Mouse (Mus musculus) Muller cell, postnatal 12 days (primary cell): ENCODE results near the gene Ctnna3.

Source experiments
- DNase-seq: peaks from one replicate; pipeline ENCODE4 v3.0.0-alpha.2; 2015; ENCODE audit errors: inconsistent ontology term

Gene Ctnna3

GRCm38 (mm10) chr10:64049946-64050345, 620.0 kb downstream of the Ctnna3 start:
- DNase-seq: no peak

DNA sequence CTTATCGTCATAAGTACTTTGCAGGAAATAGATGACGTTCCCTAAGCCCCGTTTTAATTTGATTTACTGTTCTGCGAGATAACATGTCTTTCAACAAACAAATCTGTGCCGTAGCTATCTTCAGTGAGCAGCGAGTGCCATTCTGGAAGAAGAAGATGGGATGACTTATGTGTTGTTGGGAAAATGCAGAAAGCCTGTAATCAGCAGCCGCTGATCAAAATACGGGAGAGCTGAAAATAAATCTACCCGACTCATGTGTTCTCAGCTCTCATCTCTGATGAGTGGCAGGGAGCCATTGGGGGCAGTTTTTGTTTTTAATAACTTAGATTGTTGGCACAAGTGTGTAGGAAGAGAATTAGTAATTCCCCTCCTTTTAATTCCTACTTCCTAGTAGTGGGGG, 633.8 kb downstream of the Ctnna3 start:
- DNase-seq: no peak

DNA sequence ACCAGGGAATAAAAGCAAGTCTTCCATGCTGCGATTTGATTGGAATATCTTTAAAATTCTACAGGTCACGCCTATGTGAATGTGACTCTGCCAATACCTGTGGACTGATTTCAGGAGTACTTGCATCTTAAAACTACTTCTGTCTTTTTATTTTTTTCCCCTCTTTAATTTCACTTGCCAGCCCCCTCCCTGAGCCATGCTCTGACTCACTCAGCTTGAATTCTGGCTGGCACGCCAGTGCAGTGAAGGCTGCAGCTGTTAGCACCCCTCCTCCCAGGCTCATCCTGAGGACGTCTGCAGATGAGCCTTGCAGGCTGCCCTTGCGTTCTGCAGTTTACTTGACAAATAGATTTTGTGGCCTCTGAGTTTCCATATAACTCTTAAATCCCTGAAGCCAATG, 646.0 kb downstream of the Ctnna3 start:
- peak; percentile 77 for DNase-seq

- DNase-seq: peak; percentile 77
Measured at GRCm38 (mm10) chr10:64076410-64077052, 646.6 kb downstream of the Ctnna3 start.

GRCm38 (mm10) chr10:64082345-64082744, 652.4 kb downstream of the Ctnna3 start:
- no peak for DNase-seq

GRCm38 (mm10) chr10:64083813-64084212, 653.9 kb downstream of the Ctnna3 start:
- peak; percentile 23 for DNase-seq

- no peak for DNase-seq
Measured at GRCm38 (mm10) chr10:64084465-64084864, 654.6 kb downstream of the Ctnna3 start.

DNA sequence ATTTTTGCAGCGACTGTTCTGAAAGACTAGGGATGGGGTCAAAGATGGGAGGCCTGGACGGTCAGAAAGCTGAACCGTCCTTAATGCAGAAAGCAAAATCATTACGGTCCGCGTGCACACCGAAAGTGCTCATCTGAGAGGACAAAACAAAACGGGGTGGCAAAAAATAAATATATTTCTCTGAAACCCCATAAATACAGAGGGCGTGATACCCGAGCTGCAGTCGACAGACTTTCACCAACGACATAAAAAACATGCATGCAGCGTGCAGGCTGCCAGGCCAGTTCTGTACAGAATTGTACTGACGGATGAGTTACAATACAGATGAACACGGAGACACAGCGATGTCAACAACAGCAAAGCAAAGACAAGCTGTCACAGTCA, 656.3 kb downstream of the Ctnna3 start:
- no peak for DNase-seq

- DNase-seq: peak; percentile 4
Measured at GRCm38 (mm10) chr10:64086567-64087391, 656.9 kb downstream of the Ctnna3 start.

DNA sequence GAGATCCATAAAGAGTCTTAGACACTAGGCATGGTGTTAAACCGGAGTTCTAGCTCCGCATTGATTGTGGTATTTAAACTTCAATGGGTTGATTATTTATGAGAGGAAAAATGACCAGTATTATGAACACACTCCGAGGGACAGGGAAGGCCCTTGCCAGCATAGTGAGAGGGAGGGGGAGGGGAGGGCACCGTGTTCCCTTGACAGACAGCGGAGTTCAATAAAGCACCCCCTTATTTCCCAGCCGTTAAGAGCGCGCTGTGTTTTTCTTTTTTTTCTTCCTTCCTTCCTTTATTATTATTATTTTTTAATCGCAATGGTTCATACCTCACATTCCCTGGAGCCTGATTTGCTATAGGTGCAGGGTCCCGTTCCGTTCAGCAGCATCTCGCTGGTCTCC, 657.6 kb downstream of the Ctnna3 start:
- peak; percentile 13 for DNase-seq

- DNase-seq: peak; percentile 17
Measured at GRCm38 (mm10) chr10:64087936-64088773, 658.3 kb downstream of the Ctnna3 start.

DNA sequence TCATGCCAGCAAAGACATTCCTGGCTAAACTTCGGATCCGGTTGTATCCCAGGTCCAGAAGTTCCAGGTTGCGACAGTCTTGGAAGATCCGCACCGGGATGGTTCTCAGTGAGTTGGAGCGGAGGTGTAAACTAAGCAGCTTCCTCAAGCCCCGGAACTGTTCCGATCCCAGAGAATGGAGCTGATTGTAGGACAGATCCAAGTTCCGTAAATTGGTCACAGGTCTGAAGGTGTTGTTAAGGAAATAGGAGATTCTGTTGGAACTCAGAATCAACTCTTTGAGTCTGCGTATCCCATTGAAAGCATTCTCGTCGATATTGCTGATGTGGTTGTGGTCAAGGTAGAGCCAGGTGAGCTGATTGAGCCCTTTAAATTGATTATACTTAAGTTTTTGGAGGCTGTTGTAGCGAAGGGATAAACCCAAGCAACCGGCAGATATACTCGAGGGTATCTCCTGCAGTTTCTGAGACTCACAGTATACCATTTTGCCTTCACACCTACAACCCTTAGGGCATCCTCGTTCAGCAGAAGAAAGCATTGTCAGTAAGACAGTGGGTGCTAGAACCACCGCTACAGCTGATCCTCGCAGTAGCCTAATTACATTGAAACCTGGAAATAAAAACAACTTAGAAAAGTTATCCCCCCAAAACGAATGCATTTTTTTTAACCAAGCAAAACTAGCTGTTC, 659.0 kb downstream of the Ctnna3 start:
- no peak for DNase-seq

- peak; percentile 70 for DNase-seq
Measured at GRCm38 (mm10) chr10:64089680-64090460, 660.0 kb downstream of the Ctnna3 start, which contains the start of gene Lrrtm3. TSS of gene Lrrtm3 (minus strand) at chr10:64090277.

GRCm38 (mm10) chr10:64096532-64096931, 666.6 kb downstream of the Ctnna3 start:
- no peak for DNase-seq

DNA sequence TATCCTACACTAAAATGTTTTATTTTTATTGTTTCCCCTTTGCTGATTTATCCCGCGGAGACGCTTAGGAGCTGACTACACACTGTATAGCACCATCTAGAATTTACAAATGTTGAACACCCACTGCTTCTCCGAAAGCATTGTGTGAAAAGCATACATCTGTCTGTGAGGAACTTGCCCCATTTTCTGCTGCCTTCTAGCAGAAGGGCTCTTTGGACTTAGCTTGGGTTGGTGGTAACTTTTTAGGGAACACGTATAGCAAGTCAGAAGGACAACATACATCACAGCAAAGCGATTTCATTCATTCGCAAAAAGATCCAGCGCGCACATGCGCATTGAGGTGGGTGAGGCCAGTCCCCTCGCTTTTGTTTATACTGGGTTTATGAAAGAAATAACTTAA, 685.3 kb downstream of the Ctnna3 start:
- no peak for DNase-seq

GRCm38 (mm10) chr10:64118833-64119232, 688.9 kb downstream of the Ctnna3 start:
- DNase-seq: no peak

DNA sequence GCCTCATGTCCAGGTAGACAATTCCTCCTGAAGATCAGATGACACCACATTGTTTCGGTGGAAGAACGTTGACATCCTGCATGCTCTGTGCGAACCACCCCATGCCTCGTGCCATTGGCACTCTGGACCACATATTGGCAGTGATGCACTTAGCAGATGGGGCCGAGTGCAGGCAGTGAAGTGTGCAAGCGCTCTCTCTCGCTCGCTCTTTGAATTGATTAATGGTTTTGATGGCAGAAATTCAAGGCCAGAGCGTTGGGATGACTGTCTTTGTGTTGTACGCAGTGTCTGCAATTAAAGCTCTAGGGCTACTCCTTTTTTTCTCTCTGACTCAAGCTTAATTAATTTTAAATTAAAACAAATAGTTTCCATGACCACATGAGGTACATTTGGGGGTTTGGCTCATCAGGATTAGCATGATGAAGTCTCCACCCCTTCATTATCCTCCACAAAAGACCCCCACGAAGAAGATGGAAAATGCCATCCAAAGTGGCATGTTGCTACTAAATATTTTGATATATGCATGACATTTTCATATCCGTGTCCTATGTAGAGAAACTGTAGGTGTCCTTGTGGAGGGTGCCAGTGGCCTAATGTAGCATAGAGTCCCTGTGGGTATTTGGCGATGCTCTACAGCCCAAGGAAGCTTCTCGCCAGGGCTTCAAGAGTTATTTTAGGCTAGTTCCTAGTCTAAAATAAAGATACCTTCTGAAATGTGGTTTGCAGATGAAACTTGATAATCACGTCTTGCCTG, 700.7 kb downstream of the Ctnna3 start:
- peak; percentile 47 for DNase-seq

DNA sequence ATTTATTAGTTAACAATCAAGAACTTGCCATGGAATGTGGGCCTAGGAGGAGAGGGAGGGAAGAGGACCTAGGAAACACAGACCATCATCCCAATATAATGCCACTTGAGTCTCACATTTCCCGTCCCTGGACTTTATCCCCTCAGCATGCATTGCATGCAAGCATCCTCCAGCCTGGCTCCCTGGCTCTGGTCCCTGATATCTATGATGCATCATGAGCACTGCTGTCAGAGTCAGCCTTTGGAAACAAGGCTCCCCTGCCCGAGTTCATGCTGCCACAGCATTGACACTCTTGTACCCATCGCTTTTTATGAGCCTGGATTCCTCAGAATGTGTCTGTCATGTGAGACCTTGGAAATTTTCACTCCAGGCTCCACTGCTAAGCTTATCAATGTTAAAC, 703.6 kb downstream of the Ctnna3 start:
- no peak for DNase-seq

- DNase-seq: no peak
Measured at GRCm38 (mm10) chr10:64135481-64135880, 705.6 kb downstream of the Ctnna3 start.

GRCm38 (mm10) chr10:64146511-64146910, 716.6 kb downstream of the Ctnna3 start:
- DNase-seq: no peak
